Mouse (Mus musculus) gastrocnemius, adult 18-20 months (tissue): ENCODE results near the gene Ccdc96. TPM values are rescaled to one million over a fixed set of nuclear protein-coding genes. Genes with fewer than 3 reads are reported as not detected.

Experiments used
- DNase-seq: peaks from one replicate; pipeline ENCODE4 v3.0.0; 2021; ENCODE audit warnings: low spot score
- total RNA-seq, 2 experiments: library from RNA; stranded (reverse); gene quantifications; 2 replicates each; pipeline ENCODE4 v1.2.3; 2021

The Ccdc96 gene
- total RNA-seq, 2 experiments from 2014 or later = 0.07 TPM; not detected in 1

GRCm38 (mm10) chr5:36525216-36525615 is 40.8 kb downstream of the Ccdc96 start:
- no peak for DNase-seq

DNA sequence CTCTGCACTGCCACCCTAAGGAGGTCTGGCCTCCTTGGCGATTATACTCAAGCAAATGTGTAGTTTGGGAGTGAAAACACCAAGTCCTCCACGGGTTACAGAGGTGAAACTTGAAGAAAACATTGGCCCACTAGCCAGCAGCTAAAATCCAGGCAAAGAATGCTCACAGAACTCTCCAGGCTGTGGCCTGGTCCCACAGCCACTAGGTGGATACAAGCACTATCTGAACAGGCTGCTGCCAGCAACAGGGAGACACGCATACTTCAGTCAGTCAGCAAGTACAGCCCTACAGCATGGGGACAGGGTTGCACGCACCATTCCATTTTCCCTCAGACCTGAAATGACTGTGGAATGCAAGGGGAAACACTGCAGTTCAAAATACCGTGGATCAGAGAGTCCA is 41.9 kb downstream of the Ccdc96 start:
- no peak for DNase-seq

- no peak for DNase-seq
Measured at GRCm38 (mm10) chr5:36526921-36527320, 42.5 kb downstream of the Ccdc96 start.

DNA sequence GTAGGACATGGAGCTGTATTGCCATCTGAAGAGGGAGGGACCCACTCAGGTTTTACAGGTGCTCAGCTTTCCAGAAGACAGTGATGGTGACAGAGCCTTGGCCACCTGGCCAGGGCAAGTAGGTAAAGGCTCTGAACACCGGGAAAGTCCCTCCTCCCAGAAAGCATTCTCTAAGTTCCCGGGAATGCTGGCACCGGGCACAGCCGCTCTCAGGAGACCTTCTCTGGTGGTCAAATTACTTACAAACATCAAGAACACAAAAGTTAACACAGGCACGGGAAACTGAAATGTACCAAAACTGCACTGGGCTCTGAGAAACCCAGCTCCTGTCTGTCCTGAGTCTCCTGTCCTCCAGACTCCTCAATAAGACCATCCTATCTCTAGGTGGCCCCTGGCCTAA is 45.3 kb downstream of the Ccdc96 start:
- no peak for DNase-seq

DNA sequence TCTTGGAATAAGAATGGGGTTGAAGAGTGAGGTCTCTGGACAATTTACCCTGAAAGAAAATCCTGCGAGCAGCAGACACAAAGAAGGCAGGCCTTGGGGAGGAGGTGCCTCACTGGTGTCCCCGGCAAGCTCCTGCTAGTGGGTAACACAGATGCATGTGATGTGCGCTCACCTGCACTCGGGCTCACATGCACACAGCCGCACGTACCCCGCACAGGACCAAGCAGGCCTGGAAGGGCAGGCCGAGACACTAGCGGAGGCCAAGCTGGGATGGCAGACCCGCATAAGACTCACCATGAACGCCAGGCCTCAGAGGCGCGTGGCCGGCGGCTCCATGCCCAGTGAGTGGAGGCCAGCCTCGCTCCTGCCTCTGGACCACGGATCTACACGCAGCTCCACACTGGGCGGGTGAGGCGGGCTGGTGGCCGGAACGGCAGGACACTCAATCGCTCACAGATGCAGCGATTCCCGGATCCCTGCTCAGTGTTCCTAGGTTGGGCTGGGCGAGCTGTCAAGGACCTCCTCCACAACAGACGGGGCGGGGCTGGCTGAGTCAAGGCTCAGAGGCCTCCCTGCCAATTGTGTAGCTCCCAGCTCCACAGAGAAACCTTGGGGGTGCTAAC is 45.9 kb downstream of the Ccdc96 start:
- DNase-seq = peak; percentile 97

GRCm38 (mm10) chr5:36534455-36535030 is 50.2 kb downstream of the Ccdc96 start:
- DNase-seq = no peak

DNA sequence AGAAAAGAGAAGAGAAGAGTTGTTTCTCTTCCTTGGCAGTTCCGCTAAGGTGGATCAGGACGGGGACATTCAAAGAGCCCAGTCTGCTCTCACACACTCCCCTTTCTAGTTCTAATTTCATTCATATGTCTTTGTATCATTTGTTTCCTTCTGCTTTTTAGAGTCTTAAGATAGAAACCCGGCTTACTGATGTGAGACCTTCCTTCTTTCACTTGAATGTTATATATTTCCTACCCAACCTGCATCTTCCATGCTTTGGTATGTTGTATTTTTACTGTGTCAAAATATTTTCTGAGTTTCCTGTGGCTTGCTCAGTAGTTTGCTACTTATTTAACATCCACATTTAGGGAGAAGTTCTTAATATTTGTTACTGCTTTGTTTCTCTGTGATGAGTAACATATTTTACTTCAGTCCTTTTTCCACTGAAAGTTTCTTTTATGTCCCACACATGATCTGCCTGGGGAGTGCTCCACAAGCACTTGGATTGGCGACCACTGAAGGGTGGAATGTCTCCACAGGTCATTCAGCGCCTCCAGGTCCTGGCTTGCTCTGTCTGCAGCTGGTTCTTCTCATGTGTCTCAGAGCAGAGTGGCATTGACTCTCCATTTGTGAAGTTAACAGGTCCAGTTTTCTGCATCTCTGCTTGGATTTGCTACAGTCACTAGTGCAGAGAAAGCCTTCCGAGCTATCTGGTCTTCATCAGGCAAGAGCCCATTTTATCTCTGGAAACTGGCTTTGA is 51.2 kb downstream of the Ccdc96 start:
- peak; percentile 24 for DNase-seq

- no peak for DNase-seq
Measured at GRCm38 (mm10) chr5:36536424-36536823, 52.0 kb downstream of the Ccdc96 start.

Other genes with a start within 250 kb of the Ccdc96 start
- gene Sorcs2, start 86.4 kb upstream of the Ccdc96 start, total RNA-seq = 1 to 10 TPM; 1.8 TPM
- 10 to 100 TPM; 33.0 to 35.1 TPM for gene Grpel1, start 19.6 kb upstream of the Ccdc96 start, total RNA-seq
- gene Tada2b, start 303 bp upstream of the Ccdc96 start, total RNA-seq = 10 to 100 TPM; 15.4 to 17.4 TPM
- gene Tbc1d14, start 108.7 kb downstream of the Ccdc96 start, total RNA-seq = 10 to 100 TPM; 14.5 to 14.6 TPM
- 10 to 100 TPM; 88.1 to 91.1 TPM for gene D5Ertd579e, start 211.4 kb downstream of the Ccdc96 start, total RNA-seq